Mouse (Mus musculus) right cerebral cortex, adult 2 months (tissue): ENCODE data around the gene Ybx2.

ENCODE experiments used
- DNase-seq, 2 experiments: peaks; one replicate each; pipeline ENCODE4 v3.0.0; 2021 to 2022; ENCODE audit warnings: low spot score in 2 of 2

Gene Ybx2

DNA sequence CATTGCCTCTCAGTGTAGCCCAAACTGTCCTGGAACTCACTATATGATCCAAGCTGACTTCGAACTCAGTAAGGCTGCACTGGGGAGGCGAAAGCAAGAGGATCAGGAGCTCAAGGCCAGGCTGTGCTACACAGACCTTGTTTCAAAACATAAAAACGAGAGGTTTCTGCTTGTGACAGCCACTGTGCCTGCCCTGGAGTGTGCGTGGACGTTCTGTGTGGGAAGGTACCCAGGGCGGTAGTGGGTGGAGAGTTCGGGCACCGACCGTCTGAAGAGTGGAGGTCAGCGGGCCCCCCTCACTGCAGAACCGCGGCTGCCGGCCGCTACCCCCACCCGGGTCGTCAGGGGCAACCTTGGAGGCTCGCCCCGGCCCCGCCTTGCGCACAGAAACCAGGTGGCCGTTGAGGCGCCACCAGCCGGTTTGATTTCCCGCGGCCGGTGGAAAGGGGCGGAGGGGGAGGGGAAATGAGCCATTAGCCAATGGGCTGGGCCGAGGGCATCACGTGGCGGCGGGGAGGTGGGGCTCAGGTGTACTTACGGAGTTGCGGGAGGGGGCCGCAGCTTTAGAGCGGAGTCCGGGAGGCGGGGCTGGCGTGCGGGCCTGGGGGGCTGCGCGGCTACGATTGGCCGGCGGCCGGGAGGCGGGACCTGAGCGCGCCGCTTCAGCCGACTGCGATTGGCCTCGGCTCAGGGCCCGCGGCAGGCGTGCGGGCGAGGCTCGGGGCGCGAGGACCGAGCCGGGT lies at the start of gene Ybx2:
TSS of gene Ybx2 (plus strand) at position 660 of the 743 bp plus-strand sequence.
- peak; percentile 84 to 87 for DNase-seq

DNA sequence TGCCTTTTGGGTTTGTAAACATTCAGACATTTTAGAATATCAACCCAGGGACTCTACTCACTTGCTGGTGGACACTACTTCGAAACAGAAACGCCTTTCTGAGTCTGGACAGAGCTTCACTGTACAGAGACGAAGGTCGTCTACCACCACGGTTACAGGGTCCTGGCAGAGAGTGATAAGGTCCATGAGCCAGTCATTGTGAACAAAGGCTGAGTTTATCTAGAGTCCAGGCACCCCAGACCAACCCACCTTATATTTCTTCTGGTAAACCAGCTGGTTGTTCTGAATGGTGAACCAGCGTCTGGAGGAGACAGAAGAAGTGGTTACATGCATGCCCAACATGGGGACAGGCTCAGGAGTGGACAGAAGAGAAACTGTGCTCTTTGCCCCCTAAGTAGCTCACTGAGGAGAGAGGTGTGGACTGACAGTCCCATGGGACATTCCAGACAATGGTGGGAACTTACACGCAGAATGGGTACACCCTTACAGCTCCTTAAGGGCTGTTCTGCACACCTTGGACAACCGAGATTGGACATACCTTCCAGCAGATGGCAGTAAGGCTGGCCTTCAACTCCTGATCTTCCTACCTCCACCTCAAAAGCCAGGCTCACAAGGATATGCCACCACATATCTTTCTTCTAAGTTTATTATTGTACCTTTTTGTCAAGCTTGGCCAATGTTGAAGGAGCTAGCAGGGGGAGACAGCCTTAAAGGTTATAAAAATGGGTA lies 48.5 kb upstream of the Ybx2 start:
- no peak for DNase-seq

DNA sequence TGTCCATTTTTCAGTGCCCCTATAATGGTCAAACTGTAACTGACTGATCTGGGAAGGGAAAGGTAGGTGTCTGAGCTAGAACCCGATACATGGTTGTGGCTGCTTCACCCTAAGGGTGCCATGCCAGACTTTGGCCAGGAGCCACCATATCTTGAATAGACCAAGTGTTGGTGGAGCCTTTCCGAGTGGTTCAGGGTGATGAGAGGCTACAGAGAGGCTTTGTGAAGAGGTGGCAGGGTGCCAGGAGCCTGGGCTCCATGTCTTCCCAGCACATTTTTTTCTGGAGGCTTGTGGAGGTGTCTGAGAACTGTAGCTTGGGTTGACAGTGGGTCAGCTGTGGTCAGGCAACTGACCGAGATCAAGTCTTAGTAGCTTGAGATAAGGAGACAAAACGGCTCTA lies 44.1 kb upstream of the Ybx2 start:
- DNase-seq, result no peak

GRCm38 (mm10) chr11:69894671-69895070 lies 40.9 kb upstream of the Ybx2 start:
- DNase-seq, result no peak

DNA sequence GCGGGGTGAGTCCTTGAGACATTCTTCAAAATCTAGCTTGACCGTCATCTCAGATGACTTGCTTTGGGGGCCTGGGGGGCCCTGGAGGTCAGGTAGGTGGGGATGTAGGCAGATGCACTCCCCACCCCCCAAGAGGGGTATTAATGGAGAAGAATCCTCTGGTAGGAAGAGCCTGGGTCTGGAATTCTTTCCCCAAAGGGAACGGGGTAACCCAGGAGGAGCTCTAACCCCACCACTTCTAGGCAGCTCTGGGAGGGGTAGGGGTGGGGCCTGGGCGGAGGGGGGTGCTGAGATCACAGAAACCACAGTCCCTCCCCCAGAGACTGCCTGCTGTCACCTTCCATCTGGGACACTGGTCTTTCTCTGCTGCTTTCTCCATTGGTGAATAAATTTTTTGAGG lies 40.3 kb upstream of the Ybx2 start, which contains the start of gene Acap1:
TSS of gene Acap1 (minus strand) at position 249 of the 400 bp plus-strand sequence.
- no peak for DNase-seq

DNA sequence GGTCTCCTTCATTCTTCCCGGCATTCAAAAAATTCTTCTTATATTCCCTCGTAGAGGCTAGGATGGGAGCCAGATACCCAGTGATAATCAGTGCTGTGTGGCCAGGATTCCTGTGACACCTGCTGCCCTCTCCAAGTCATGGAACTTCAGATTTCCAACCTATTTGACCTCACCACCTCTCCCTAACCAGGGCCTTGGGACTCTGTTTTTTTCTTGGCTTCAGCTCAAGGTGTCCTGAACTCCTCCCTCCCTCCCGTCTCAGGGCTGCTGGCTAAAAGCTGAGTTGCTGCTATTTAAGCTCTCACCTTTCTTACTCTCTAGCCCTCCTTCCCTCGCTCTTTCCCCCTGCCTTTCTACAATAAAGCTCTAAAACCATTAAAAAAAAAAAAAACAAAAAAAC lies 35.7 kb upstream of the Ybx2 start:
- no peak for DNase-seq

- DNase-seq, result peak; percentile 88 to 91
These were observed 34.9 kb upstream of the Ybx2 start, which contains the start of the genes 2810408A11Rik and Neurl4 for GRCm38 (mm10) chr11:69900471-69901405. 2810408A11Rik (minus strand) TSS chr11:69900987. Neurl4 (plus strand) TSS chr11:69901072.

DNA sequence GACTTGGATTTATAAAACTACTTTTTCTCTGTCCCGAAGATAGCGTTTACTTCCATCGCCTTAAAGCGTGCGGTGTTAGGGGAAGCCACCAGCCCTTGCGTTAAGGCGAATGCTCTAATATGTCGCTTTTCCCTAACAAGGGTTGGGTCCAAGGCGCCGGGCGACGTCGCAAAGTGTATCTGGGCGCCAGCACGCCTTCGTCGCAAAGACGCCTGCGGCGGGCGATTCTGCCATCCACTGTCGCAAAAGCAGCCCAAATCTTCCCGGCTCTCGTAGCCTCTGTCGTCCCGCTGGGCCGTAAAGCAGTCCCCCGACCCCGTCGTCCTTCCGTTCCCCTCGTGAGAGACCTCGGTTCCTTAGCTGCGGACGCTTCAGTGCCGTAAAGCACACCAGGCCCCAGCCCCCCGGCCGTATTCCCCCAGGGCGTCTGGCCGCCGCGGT lies 34.2 kb upstream of the Ybx2 start:
- peak; percentile 98 for DNase-seq

GRCm38 (mm10) chr11:69901993-69902392 lies 33.6 kb upstream of the Ybx2 start:
- DNase-seq, result no peak

DNA sequence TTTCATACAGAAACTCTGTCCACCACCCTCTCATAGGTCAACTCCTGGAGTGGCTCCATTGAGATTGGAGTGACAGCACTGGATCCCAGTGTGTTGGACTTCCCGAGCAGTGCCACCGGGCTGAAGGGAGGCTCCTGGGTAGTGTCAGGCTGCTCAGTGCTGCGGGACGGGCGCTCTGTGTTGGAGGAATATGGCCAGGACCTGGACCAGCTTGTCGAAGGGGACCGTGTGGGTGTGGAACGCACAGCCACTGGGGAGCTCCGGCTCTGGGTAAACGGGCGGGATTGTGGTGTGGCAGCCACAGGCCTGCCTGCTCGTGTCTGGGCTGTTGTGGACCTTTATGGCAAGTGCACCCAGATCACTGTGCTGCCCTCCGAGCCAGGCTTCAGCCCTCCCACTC lies 32.6 kb upstream of the Ybx2 start:
- DNase-seq, result no peak

DNA sequence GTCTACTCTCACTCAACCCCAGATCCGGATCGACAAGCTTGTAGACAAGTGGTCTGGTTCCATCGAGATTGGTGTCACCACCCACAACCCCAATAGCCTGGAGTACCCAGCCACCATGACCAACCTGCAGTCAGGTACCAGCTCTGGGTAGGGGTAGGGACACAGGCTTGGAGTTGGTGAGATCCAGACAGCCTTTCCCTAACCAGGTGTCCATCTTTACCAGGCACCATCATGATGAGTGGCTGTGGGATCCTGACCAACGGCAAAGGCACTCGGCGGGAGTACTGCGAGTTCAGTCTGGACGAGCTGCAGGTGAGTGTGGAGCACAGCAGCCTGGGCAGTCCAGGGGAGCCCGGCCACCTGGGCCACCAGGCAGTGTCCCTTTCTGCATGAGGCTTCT lies 31.3 kb upstream of the Ybx2 start:
- DNase-seq, result no peak

GRCm38 (mm10) chr11:69908645-69909044 lies 27.0 kb upstream of the Ybx2 start:
- no peak for DNase-seq

- DNase-seq, result no peak
These were observed 26.4 kb upstream of the Ybx2 start for GRCm38 (mm10) chr11:69909174-69909573.

- no peak for DNase-seq
These were observed 25.4 kb upstream of the Ybx2 start for GRCm38 (mm10) chr11:69910177-69910576.

DNA sequence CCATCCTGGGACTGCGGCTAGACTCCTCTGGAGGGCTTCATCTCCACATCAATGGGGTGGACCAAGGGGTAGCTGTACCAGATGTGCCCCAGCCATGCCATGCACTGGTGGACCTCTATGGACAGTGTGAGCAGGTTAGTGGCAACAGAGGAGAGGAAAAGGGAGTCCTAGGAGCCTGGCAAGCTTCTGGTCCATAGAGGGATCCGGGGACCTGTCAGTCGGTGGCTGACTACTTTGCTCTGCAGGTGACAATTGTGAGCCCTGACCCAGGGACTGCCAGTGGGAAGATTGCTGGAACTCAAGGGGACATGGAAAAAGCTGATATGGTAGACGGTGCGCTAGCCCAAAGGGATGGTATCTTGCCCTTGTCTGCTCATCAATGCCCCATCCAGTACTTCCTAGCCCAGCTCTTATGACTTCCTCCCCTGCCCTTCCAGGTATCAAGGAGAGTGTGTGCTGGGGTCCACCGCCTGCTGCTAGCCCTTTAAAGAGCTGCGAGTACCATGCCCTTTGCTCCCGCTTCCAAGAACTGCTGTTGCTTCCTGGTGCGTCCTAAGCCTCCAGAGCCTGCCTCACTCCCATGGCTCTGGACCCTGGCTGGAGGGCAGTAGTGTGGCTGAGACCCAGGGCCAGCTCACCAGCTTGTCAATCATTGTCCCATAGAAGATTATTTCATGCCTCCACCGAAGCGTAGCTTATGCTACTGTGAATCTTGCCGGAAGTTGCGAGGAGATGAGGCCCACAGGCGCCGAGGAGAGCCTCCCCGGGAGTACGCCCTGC lies 24.6 kb upstream of the Ybx2 start:
- no peak for DNase-seq

- no peak for DNase-seq
These were observed 23.9 kb upstream of the Ybx2 start for GRCm38 (mm10) chr11:69911701-69912100.

GRCm38 (mm10) chr11:69912716-69913530 lies 22.7 kb upstream of the Ybx2 start:
- DNase-seq, result no peak

DNA sequence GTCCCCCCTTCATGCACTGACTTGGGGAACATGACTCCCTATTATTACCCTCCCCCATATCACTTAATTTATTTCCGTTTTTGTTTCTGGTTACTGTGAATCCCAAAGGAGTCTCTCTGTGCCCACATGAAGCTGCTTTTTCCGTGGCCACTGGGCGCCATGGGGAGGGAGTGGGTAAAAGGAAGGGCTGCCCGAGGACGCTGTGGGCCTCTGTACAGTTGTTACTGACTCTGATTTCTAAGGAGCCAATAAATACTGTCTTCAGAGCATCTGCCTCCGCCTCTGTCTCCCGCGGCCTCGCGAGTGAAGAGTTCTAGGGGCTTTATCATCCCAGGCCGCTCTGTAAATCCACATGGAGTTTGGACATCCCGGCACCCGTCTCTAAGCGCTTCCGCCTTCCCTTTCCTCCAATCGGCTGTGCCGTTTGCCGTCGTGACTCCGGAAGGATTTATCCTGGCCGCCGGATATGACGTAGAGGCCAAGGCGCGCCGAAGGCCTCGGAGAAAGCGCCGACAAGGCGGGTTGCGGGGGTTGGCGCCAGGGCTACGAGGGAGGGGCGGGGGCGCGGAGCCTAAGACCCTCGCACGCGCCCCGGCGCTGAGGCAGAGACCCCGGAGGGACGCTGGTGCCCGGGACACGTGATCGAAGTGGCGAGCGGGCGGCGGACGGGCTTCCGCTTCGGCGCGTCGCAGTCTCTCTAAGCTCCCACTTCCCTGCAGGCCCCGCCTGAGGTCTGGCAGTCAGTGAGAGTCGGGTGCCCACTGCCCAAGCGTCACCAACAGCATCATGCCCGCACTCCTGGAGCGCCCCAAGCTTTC lies 21.8 kb upstream of the Ybx2 start, which contains the start of gene Gps2:
TSS of gene Gps2 (plus strand) at position 335 of the 818 bp plus-strand sequence.
- peak; percentile 95 to 96 for DNase-seq

- no peak for DNase-seq
These were observed 21.2 kb upstream of the Ybx2 start for GRCm38 (mm10) chr11:69914372-69914764.
